Mouse (Mus musculus): ENCODE measurements at regions not wholly inside any gene's neighbourhood (a gene's known extent, or its start where the extent isn't known, plus 50 kb on each side); places are given as distances from the start of the nearest gene placed in this dataset.

DNA sequence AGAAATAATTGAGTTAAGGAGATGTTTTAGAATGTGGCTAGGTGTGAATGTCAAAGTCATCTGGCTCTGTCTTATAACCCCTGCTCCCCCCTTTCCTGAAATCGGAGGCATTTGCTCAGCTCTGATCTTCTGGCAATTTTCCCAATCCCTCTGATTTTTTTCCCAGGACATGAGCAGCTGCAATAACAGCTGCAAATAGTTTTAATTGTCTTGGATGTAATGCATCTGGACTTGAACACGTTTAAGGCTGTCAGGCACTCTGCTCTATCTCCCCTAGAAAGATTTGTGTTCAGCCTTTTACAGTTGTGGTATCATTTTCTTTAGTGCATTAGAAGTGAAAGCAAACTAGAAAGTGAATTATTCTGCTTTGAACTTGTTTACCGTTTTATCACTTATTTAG lies 246.3 kb upstream of the Fam92a start:
- peak; percentile 27 for DNase-seq

DNA sequence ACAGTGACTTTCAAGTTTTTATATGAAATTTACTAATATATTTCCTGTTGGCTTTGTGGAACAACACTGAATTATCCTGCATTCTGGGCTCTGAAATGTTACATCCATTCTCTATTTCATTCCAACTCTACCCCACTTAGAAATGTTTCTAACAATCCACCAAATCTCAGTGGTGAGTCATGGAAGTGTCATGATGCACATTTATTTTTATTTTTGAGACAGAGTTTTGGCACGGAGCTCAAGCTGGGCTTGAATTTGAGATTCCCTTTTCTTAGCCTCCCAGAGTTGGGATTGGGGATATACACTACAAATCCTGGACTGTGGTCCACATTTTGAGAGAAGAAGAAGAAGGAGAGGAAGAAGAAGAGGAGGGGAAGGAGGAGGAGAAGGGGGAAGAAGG lies 223.5 kb upstream of the Fam92a start:
- no peak for DNase-seq

DNA sequence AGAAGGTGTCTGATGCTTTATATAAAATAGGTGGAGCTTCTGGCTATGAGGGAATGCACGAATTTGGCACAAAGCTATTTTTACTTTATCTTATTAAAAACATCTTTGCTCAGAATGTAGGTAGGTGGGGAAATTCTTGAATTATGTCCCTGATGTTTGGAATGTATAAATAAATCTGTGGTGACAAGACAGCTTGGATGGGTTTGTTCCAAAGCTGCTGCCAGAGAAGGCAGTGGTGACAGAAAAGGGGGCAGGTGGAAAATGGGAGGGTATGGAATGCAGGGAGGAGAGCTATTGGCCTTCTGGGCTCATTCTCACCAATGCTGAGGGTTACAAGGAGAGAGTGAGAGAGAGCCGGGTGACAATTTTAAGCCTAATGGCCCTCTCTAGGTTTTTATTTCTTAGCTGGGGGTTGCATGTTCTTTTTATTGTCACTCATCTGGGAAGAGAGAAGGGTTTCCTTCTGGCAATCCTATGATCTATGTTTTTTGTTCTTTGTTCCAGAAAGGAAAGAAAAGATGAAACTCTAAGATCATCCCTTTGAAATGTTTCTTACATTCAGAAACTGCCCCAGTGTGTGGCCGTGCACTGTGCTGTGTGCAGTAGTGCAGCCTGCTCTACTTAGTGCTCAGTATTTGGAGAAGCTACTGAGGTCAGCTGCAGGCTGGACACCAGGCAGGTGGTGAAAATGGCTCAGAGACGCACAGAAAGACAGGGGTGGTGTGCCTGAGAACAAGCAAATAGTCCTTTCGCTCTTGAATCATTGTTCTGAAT lies 205.2 kb upstream of the Fam92a start:
- no peak for DNase-seq

DNA sequence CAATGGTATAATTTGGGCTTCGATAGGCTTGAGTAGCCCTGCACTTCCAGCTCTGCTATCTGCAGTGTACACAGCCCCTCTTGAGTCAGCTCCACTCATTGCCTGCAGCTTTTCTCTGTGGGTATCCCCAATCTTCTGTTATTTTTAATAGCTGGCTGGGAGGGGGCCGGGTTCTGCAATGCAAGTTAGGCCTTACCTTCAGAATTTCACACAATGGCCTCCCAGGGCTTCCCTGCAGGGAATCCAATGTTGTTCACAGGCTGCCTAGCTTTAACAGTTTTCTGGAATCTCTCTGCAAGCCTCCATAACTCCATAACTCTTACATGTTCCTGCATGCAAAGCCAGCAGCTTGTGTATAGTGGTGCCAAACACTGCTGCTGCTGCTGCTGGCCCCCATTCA lies 197.7 kb upstream of the Fam92a start:
- DNase-seq = no peak

DNA sequence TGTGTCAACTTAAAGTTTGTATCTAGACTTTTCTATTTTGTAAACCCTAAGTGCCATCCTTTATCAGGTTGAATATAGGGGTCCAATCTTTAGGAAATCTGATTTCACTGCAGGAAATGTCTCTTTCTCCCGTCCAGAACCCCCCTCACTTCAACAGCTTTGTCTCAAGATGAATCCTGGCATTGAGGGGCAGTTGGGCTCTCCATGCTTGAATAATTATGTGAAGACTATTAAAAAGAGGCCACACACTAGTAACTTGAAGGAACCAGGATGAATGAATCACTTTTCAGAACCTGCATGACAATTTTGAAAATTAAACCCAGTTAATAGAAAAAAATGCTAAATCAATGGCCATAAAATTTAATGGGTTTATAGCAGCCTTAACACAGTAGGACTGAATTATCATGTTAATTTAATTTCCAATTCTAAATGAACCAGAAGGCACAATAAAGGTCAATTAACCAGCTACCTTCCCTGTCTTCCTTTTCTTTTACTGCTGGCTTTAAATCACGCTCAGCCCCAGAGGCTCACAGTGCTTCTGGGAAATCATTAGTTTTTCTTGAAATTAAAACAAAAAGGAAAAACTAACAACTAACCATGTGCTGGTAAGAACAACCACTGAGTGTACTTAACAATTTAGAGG lies 185.3 kb upstream of the Fam92a start:
- DNase-seq = no peak

DNA sequence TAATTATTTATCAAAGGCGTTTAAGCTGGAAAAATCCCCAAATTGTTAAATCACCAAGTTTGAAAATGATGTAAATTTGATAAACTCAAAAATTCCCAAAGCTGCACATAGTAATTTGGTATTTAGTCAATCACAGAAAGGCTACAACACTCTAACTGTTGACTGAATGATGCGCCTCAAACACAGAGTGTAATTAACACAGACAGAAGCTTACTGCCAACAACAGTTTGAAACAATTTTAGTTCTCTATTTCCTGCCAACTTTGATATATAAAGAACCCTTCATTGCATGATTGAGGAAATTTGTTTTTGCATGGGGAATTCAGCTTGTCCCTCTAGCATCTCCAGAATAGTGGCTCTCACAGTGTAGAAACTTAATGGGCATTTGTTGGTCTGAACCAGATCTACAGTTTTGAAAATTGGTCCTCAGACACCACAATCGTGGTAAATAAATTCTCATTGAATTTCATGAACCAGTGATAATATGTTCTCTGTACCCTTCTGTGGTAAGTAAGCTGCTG lies 181.6 kb upstream of the Fam92a start:
- DNase-seq = no peak

DNA sequence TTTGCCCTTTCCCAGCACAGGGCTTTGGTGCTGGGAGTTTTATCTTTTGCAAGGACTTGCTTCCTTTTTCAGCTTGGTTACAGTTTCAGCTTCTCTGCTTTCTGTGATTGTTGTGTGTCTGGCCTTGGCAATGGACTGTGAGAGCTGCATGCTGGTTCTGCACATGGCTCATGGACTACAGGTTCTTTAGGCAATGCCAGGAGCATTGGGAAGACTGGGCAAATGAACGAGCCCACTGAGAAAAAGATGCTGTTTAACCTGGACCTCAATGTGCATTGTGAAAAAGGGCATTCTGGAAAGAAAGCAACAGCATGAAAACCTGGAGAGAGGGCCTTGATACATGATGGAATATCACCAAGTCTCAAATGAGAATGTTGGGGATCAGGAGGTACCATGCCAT lies 167.4 kb upstream of the Fam92a start:
- no peak for DNase-seq

DNA sequence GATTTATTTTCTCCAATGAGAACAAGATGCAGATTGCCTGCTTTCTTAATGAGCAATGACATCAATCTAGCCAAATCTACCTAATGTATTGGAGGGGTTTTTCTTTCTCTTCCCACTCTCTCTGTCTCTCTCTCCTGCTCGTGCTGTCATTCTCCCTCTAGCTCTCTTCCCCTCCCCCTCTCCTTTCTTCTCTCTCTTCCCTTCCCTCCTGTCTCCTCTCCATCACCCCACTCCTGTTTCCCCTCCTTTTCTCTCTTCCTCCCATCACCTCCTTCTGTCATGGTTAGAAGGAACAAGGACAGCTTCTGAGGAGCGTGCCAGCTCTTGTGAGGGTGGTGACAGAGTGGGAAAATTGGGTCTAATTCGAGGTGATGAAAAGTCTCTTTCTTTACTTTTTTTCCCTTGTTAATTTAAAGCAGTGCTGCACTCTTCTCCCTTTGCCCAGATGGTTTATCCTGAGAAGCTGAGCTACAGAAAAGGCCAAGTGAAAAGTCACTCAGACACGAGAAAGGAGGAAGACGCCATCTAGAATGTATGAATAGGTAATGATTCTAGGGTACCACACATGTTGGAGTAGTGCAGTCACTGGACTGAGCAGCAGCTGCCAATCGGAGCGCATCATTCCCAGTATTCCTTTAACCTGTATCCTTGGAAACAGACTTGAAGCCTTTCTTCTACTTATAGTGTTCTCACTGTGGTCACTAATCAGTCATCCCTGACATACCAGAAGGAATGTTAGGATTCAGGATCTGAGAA lies 163.2 kb upstream of the Fam92a start:
- no peak for DNase-seq

DNA sequence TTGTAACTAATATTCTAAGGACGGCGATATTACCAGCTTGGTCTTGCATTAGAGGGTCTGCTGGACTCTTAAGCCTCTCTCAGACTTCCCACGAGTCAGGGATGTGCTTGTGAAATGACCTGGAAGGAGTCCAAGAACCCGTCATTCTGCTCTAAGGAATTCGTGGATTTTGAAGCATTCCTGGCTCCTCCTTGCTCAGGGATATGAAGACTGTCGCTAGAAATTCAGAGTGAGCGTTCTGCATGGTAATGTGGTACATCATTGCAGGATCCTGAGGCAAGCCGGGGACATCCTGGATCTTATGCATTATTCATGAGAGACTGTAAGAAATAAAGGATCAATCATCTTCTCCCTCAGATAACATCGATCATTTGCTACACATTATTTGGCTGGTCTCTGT lies 162.6 kb upstream of the Fam92a start:
- peak; percentile 9 for DNase-seq

DNA sequence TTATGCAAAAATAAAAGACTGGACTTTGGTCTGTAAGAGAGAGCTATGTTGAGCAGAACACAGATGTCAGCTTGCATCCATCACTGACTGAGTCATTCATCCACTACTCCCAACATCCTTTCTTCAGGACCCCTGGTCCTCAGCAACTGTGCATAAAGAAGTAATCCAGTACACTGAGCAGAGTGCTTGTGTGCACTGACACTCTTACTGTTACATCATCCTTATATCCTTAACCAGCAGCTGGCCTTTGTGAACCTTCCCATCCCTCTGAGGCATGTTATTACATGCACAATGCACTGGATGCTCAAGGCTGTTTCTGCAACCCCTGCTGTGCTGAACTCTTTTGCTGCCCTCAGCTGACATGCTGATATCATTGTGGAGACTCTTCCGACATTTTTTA lies 144.2 kb upstream of the Fam92a start:
- peak; percentile 12 for DNase-seq

DNA sequence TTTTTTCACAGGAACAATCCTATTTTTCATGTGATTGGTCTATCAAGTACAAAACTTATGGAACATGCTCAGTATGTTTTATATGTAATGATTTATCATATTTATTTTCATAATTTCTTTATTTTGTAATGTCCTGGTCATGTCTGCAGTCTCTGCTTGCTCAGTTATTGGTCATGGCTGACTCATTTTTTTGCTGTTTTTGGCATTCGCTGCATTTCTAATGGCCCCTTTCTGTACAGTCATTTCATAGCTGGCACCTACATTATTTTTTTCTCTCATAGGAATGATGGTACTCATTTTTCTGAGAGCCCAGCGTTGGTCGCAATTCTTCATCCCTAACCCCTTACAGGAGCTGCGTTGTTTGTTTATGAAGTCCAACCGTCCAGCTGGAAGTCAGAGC lies 136.5 kb upstream of the Fam92a start:
- no peak for DNase-seq

DNA sequence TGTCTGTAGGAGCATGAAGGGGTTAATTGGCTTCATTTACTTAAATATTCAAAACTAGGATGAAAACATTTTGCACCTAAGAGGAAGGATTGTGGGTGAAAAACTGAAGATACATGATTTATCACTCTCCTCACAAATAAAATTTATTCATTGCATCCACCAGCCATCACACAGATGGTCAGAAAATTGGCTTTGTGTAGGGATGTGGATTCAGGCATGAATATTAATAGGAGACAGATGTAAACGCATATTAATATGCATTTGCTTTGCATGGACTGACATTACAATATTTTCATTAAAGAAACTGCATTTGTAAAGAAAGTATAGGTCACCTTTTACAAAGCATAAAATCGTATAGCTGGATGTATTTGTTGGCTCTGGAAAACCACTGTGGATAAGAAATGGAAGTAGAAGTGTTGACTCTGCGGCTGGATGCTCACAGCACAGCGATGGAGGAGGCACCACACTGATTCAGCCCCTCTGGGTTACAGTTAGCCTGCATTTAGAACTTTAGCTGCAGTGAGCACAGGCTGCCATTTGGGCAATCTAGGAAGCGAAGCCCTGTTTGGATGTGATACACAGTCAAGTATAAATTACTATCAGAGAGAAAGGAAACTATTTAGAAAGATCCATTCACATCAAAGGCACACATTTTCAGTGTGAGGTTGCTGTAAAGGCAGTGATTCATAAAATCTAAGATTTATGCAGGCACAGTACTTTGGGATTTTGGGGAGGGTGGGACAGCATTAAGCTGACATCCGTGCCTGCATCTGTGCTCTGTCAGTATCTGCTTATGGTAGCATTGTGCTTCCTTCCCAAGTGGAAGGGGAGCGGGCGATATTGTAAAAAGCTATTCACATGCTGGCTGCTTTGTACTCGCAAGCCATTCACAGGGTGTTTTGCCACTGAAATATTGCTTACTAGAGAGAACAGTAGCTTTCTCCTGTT lies 135.1 kb upstream of the Fam92a start:
- DNase-seq = peak; percentile 8

DNA sequence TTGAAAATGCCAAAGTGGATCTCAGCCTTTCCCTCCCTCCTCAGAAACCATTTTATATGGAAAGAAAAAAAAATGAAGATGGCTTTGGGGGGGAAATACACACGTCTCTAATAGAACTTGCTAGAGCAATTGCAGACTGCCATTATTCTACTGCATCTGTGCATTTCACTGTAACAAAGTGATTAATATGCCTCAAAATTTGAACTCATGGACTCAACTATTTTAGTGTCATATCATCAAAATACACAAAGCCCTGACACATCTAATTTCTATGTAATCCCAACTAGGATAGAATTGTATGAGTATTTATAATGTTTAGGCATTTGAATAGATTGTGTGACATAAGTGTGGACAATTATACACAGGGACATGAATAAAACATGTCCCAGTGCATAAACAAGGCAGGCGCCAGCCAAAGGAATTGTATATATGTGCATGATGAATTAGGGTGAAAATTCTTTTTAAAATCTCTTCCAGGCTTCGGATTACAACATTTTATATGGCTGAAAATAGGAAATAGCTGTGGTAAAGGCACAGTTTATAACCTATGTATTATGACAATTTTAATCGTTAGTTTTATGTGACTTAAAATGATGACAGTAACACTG lies 115.4 kb upstream of the Fam92a start:
- no peak for DNase-seq

DNA sequence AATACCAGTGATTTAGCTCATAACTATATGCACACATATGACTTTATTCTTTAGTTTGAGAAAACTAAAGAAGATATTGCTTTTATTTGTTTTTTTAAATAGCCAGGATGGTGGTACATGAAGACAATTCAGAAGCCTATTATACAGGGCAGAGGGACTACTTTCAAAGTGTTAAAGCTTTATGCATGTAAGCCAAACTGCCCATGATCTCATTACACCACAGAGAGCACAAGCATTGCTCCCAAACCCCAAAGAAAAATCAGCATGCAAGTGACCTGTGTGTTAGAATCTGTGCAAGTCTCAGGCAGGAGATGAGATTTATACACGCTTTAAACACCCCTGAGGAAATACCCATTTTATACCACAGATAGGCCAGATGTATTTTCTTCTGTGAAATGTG lies 114.6 kb upstream of the Fam92a start:
- DNase-seq = no peak

DNA sequence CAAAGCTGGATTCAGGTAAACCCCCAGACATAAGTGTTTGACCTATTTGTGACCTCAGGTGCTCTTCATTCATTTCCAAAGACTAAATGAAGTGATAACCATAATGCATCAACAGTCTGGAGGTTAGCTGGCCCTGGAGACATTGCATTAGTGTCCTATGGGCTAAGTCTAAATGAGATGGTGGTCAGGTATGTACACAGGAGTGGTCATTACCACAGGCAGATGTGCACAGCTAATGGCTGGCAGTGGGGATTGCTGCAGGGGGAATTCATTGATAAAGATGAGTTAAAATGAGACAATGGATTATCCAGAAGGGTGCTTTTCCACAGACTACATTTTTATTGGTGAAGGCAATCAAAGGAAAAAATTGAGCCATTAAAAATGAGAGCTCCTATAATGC lies 114.2 kb upstream of the Fam92a start:
- no peak for DNase-seq

DNA sequence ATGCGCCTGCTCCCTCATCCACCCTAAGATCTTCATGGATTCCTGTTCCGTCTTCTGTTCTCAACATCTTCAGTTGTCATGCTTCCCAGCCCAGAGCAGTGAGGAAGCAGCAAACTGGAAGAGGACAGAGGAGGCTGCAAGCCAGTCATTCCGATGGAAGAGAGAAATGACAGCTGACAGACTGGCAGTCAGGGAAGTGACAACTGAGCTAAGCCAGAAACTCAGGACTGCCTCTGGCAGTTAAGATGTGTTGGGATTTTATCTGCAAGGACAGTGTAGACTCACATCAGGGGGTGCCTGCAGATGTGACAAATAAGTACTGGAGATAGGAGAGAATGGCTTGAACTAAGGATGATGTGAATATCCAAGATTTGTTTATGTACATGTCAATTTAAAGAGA lies 106.1 kb upstream of the Fam92a start:
- no peak for DNase-seq

DNA sequence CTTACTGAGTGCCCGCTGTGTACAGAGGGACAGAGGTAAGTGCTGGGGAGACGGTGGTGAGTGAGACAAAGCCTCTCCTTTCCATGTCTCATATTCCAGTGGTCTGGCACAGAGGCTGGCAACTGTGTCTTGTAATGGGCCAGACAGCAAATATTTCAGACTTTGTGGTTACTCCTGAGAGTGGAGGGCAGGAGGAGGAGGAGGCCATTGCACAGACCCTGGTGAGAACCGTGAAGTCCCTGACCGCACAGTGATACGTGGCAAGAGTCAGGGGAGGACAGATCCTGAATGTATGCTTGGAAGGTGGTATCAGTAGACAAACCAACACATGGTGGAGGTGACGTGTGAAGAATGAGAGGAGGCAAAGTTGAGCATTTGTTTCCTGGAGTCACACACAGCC lies 101.6 kb upstream of the Fam92a start:
- no peak for DNase-seq

DNA sequence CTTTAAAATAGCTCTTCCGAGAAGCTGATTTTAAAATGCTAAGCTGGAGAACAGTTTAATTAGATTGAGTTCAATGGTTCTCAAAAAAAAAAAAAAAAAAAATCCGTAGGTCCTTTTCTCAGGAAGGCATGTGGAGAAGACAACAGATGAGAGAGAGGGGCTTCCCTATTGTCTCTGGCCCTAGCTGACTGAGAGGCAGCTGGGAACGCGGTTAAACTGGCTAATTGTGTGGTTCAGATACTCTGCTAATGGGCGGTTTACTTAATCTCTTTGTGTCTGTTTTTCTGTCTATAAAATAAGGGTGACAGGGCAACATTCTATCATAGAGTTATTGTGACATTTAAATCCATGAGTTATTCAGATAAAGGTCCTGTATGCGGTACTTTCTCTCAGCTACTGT lies 101.1 kb upstream of the Fam92a start:
- peak; percentile 5 for DNase-seq

DNA sequence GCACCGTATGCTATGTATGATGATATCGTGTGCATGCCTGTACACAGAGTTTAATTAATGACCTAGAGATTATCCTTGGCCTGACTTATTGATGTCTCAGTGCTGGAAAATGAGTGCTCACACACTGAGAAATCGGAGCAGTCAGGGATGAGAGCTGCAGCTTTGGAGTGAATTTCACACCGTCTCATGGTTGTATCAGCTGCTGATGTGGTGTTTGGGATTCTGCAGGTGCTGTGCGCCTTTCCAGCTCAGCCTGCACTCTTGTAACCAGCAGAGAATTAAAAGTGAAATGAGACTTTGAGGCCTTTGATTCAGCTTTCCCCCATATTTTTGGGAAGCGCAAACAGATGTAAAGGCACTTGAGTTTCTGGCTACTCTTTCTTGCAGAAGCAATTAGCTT lies 100.6 kb upstream of the Fam92a start:
- DNase-seq = no peak

DNA sequence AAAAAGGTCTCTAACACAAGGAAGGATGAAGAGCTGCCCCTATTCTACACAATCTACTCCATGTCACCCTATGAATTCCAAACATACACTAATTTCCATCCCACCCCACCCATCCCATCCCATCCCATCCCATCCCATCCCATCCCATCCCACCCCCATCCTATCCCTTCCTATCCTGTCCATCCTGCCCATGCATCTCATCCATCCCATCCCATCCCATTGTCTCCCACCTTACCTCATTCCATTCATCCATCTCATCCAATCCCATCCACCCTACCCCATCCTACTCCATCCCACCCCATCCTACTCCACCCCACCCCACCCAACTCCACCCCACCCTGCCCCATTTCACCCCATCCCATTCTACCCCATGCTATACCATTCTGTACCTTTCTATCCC lies 91.9 kb upstream of the Fam92a start:
- DNase-seq = no peak

DNA sequence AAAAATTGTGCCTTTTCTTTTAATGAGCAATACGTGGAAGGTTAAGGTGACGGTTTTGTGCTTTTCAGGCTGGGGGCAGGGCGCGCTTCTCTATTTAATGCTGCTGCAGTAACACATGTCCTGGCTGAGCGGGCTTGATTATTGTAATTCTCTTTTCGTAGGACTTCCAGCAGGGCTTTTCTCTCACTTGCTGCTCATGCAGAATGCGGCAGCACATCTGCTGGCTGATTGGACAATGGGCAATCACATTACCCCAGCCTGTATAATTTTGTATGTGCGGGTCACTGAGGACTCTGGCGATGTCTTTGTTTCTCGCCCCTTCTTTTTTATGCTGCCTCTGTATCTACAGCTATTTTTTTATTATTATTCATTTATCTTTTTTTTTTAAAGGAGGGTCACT lies 91.4 kb upstream of the Fam92a start:
- DNase-seq = peak; percentile 51

DNA sequence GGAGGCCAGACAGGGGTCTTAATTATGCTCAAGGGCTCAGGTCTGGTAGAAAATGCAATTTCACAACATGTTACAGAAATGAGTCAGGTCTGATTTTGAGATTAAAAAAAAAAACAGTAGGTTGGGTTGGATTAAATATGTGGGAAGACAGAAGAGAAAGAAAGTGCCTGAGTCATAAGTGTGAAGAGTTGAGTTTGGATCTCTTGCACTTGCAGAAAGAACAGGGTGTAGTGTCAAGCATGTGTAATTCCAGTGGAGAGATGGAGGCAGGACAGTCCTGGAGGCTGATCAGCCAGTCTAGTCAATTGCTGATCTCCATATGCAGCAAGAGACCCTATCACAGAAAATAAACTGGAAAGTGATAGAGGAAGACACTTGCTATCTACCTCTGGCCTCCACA lies 76.2 kb upstream of the Fam92a start:
- no peak for DNase-seq

All from embryo, embryonic 11 days (tissue).